Mouse (Mus musculus) spleen, postnatal 10 days (tissue): Measurements from ENCODE around the gene Ssbp1.

Source experiments
- DNase-seq, 2 experiments: peaks; one replicate each; pipeline ENCODE4 v3.0.0; 2021 to 2022; ENCODE audit warnings: low spot score in 2 of 2

The Ssbp1 gene

GRCm38 (mm10) chr6:40454436-40455041 is 16.6 kb upstream of the Ssbp1 start:
- no peak for DNase-seq

GRCm38 (mm10) chr6:40465710-40466109 is 5.4 kb upstream of the Ssbp1 start:
- DNase-seq = peak in 1 of 2 experiments; percentile 31

- DNase-seq = peak in 1 of 2 experiments; percentile 13
Measured at GRCm38 (mm10) chr6:40471720-40472010, 513 bp downstream of the Ssbp1 start.

- no peak for DNase-seq
Measured at GRCm38 (mm10) chr6:40476132-40476531, 5.0 kb downstream of the Ssbp1 start.

GRCm38 (mm10) chr6:40479705-40480104 is 8.6 kb downstream of the Ssbp1 start:
- no peak for DNase-seq

- no peak for DNase-seq
Measured at GRCm38 (mm10) chr6:40482318-40482717, 11.2 kb downstream of the Ssbp1 start.

- DNase-seq = no peak
Measured at GRCm38 (mm10) chr6:40490933-40491332, 19.8 kb downstream of the Ssbp1 start, which contains the start of gene Tas2r137. TSS of gene Tas2r137 (plus strand) at chr6:40491233.

GRCm38 (mm10) chr6:40493229-40493628 is 22.1 kb downstream of the Ssbp1 start, which contains the start of gene Tas2r108:
TSS of gene Tas2r108 (plus strand) at chr6:40493529.
- DNase-seq = no peak

- DNase-seq = no peak
Measured at GRCm38 (mm10) chr6:40519408-40519807, 48.3 kb downstream of the Ssbp1 start, which contains the start of gene Prss37. TSS of gene Prss37 (minus strand) at chr6:40519508.
